Mouse (Mus musculus): ENCODE measurements around the gene Ugt1a6b. TPM values are rescaled to one million over a fixed set of nuclear protein-coding genes. Genes with fewer than 3 reads are reported as not detected.

Ugt1a6b gene
- polyA plus RNA-seq, 1 experiment from 2014 or later = 0.67 TPM

GRCm38 (mm10) chr1:88254793-88255465 is 151.9 kb downstream of the Ugt1a6b start:
- peaks cover 50% of the 10 kb centered on the region for H3K9me3 ChIP-seq (replicated peaks)
- no peak overlapping the region for H3K9ac ChIP-seq
- no peak overlapping the region for H3K27ac ChIP-seq
- H3K4me3 ChIP-seq = no peak overlapping the region
- H3K4me2 ChIP-seq = no peak overlapping the region
- H3K36me3 ChIP-seq = peaks cover 3% of the 10 kb centered on the region
- ATAC-seq = no peak
- H3K4me1 ChIP-seq = peaks cover 9% of the 10 kb centered on the region
- 67% methylated on average over 12 of the region's 12 CpGs for WGBS (ENCODE audit: insufficient replicate concordance)
- no peaks in the 10 kb centered on the region for H3K27me3 ChIP-seq (replicated peaks)

GRCm38 (mm10) chr1:88255466-88255857 is 152.4 kb downstream of the Ugt1a6b start:
- Histone ChIP-seq H3K27me3 (replicated peaks) (no peaks in the 10 kb centered on the region), H3K9me3 (replicated peaks) (peaks cover 45% of the 10 kb centered on the region), H3K4me2 (no peak overlapping the region), H3K4me3 (no peak overlapping the region), H3K36me3 (peaks cover 8% of the 10 kb centered on the region), H3K27ac (no peak overlapping the region), H3K9ac (no peak overlapping the region), H3K4me1 (peaks cover 15% of the 10 kb centered on the region)
- 46% methylated on average over 2 of the region's 2 CpGs for WGBS (ENCODE audit: insufficient replicate concordance)
- no peak for ATAC-seq

- no peak for ATAC-seq
- Histone ChIP-seq H3K27ac (no peak overlapping the region), H3K9me3 (replicated peaks) (peaks cover 38% of the 10 kb centered on the region), H3K4me2 (no peak overlapping the region), H3K36me3 (peaks cover 15% of the 10 kb centered on the region), H3K9ac (no peak overlapping the region), H3K27me3 (replicated peaks) (no peaks in the 10 kb centered on the region), H3K4me1 (peaks cover 22% of the 10 kb centered on the region), H3K4me3 (no peak overlapping the region)
- 66% methylated on average over 13 of the region's 13 CpGs for WGBS (ENCODE audit: insufficient replicate concordance)
Measured at GRCm38 (mm10) chr1:88255989-88256754, 153.1 kb downstream of the Ugt1a6b start.

GRCm38 (mm10) chr1:88256886-88257663 is 154.0 kb downstream of the Ugt1a6b start:
- Histone ChIP-seq H3K27me3 (replicated peaks) (no peaks in the 10 kb centered on the region), H3K36me3 (peaks cover 24% of the 10 kb centered on the region), H3K4me3 (no peak overlapping the region), H3K9ac (no peak overlapping the region), H3K4me1 (peaks cover 30% of the 10 kb centered on the region), H3K27ac (no peak overlapping the region), H3K4me2 (no peak overlapping the region), H3K9me3 (replicated peaks) (peaks cover 36% of the 10 kb centered on the region)
- 63% methylated on average over 10 of the region's 10 CpGs for WGBS (ENCODE audit: insufficient replicate concordance)
- ATAC-seq = no peak

- ATAC-seq = no peak
- peaks cover 30% of the 10 kb centered on the region for H3K9me3 ChIP-seq (replicated peaks)
- peaks cover 30% of the 10 kb centered on the region for H3K36me3 ChIP-seq
- H3K9ac ChIP-seq = no peak overlapping the region
- H3K4me1 ChIP-seq = peaks cover 36% of the 10 kb centered on the region
- no peak overlapping the region for H3K4me2 ChIP-seq
- WGBS (ENCODE audit: insufficient replicate concordance) = 68% methylated on average over 6 of the region's 6 CpGs
- H3K4me3 ChIP-seq = no peak overlapping the region
- no peaks in the 10 kb centered on the region for H3K27me3 ChIP-seq (replicated peaks)
- H3K27ac ChIP-seq = no peak overlapping the region
Measured at GRCm38 (mm10) chr1:88257681-88258080, 154.6 kb downstream of the Ugt1a6b start.

GRCm38 (mm10) chr1:88258361-88258760 is 155.3 kb downstream of the Ugt1a6b start:
- H3K4me1 ChIP-seq = peaks cover 39% of the 10 kb centered on the region
- no peaks in the 10 kb centered on the region for H3K27me3 ChIP-seq (replicated peaks)
- H3K4me3 ChIP-seq = no peak overlapping the region
- H3K9ac ChIP-seq = no peak overlapping the region
- 60% methylated on average over 6 of the region's 6 CpGs for WGBS (ENCODE audit: insufficient replicate concordance)
- no peak overlapping the region for H3K27ac ChIP-seq
- no peak overlapping the region for H3K4me2 ChIP-seq
- peaks cover 37% of the 10 kb centered on the region for H3K36me3 ChIP-seq
- H3K9me3 ChIP-seq (replicated peaks) = peaks cover 25% of the 10 kb centered on the region
- no peak for ATAC-seq

- Histone ChIP-seq H3K4me1 (peaks cover 39% of the 10 kb centered on the region), H3K27ac (no peak overlapping the region), H3K9me3 (replicated peaks) (peaks cover 25% of the 10 kb centered on the region), H3K4me2 (no peak overlapping the region), H3K36me3 (peaks cover 44% of the 10 kb centered on the region), H3K27me3 (replicated peaks) (no peaks in the 10 kb centered on the region), H3K4me3 (no peak overlapping the region), H3K9ac (no peak overlapping the region)
- WGBS (ENCODE audit: insufficient replicate concordance) = 56% methylated on average over 8 of the region's 8 CpGs
- peak; percentile 5; the same call in 1 of the 2 replicates for ATAC-seq
Measured at GRCm38 (mm10) chr1:88258881-88259642, 156.0 kb downstream of the Ugt1a6b start.

- Histone ChIP-seq H3K4me3 (no peak overlapping the region), H3K36me3 (peaks cover 50% of the 10 kb centered on the region), H3K4me2 (no peak overlapping the region), H3K9ac (no peak overlapping the region), H3K9me3 (replicated peaks) (peaks cover 19% of the 10 kb centered on the region), H3K4me1 (peaks cover 39% of the 10 kb centered on the region), H3K27me3 (replicated peaks) (no peaks in the 10 kb centered on the region), H3K27ac (0 out of 2 replicates have a peak overlapping the region, but pooled peaks have one; percentile 0)
- WGBS (ENCODE audit: insufficient replicate concordance) = 69% methylated on average over 4 of the region's 4 CpGs
- peak; percentile 5; the same call in 1 of the 2 replicates for ATAC-seq
Measured at GRCm38 (mm10) chr1:88259643-88260024, 156.6 kb downstream of the Ugt1a6b start.

- H3K4me3 ChIP-seq = no peak overlapping the region
- peaks cover 15% of the 10 kb centered on the region for H3K9me3 ChIP-seq (replicated peaks)
- ATAC-seq = peak; percentile 46
- H3K4me2 ChIP-seq = no peak overlapping the region
- 65% methylated on average over 6 of the region's 6 CpGs for WGBS (ENCODE audit: insufficient replicate concordance)
- no peaks in the 10 kb centered on the region for H3K27me3 ChIP-seq (replicated peaks)
- H3K9ac ChIP-seq = no peak overlapping the region
- H3K4me1 ChIP-seq = peaks cover 39% of the 10 kb centered on the region
- H3K27ac ChIP-seq = no peak overlapping the region
- peaks cover 55% of the 10 kb centered on the region for H3K36me3 ChIP-seq
Measured at GRCm38 (mm10) chr1:88260114-88260513, 157.1 kb downstream of the Ugt1a6b start.

GRCm38 (mm10) chr1:88260604-88261377 is 157.7 kb downstream of the Ugt1a6b start:
- Histone ChIP-seq H3K9me3 (replicated peaks) (peaks cover 8% of the 10 kb centered on the region; the same call in 1 of the 2 replicates), H3K4me1 (peaks cover 39% of the 10 kb centered on the region), H3K36me3 (peaks cover 62% of the 10 kb centered on the region), H3K27me3 (replicated peaks) (no peaks in the 10 kb centered on the region), H3K4me2 (no peak overlapping the region), H3K4me3 (no peak overlapping the region), H3K27ac (no peak overlapping the region), H3K9ac (no peak overlapping the region)
- 74% methylated on average over 10 of the region's 10 CpGs for WGBS (ENCODE audit: insufficient replicate concordance)
- ATAC-seq = no peak

- Histone ChIP-seq H3K4me2 (no peak overlapping the region), H3K4me3 (no peak overlapping the region), H3K36me3 (peaks cover 71% of the 10 kb centered on the region), H3K9ac (no peak overlapping the region), H3K9me3 (replicated peaks) (no peaks in the 10 kb centered on the region; the same call in 1 of the 2 replicates), H3K27me3 (replicated peaks) (no peaks in the 10 kb centered on the region), H3K27ac (0 out of 2 replicates have a peak overlapping the region, but pooled peaks have one; percentile 0), H3K4me1 (peaks cover 39% of the 10 kb centered on the region)
- WGBS (ENCODE audit: insufficient replicate concordance) = 72% methylated on average over 7 of the region's 7 CpGs
- peak; percentile 1 for ATAC-seq
Measured at GRCm38 (mm10) chr1:88261706-88262105, 158.7 kb downstream of the Ugt1a6b start.

All from liver, embryonic 12.5 days (tissue).